8 mouse cellular contexts compared by ENCODE assay signal in the genomic region with DNA sequence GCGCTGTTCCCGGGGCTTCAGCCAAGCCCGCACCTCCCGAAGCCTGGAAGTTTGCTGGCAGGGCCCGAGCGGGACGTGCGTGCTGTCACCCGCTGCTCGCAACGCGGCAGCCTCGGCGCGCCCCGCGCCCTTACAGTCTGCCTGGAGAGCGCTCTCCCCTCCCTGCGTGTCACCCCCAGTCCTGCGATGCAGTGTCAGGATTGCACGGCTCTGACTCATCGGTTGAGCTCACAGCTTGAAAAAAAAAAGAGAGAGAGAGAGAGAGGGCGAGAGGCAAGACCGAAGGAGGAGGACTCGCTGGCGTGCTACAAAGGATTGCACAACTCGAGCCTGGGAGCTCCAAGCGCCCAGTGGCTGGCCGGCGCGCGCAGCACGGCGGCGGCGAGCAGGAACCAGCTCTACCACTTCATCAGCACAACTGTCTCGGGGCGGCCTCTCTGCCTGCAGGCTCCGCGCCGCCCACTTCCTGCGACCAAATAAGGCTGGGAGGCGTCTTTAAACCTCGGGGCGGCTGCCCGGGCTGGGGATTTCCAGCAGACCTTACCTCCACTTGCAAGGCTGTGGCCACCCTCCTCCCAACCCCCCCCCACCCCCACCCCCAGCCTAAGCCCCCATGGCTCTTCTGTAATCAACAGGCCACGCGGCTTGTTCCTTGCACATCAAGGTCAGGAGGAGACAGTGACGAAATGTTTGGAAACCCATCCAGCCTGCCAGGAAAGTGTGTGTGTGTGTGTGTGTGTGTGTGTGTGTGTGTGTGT. TPM values are rescaled to one million over a fixed set of nuclear protein-coding genes. Genes with fewer than 3 reads are reported as not detected.
DNase-seq lines count a peak whose midpoint lies in the region; ATAC-seq and TF ChIP-seq lines count a peak whose summit lies in the region.

No protein-coding gene starts in this region.

- POLR2A ChIA-PET in Patski (lab: Charles Lee): interaction anchor here (0.6 to 1.7 kb wide), 5 partner anchors 14 to 23 kb away, joined by 3 to 8 read pairs (median 6); no protein-coding TSS in a partner anchor

- CTCF ChIA-PET in Patski (lab: Charles Lee): interaction anchor here (0.8 kb wide), 1 partner anchor 10 kb away, joined by 3 read pairs; no protein-coding TSS in a partner anchor

- peak overlapping the region; percentile 96 for H3K27ac ChIP-seq in hindbrain, embryonic 12.5 days

- no peak for DNase-seq in Patski (ENCODE audit: low read depth, low spot score)
- DNase-seq in cerebellum, postnatal 14 days: peak; percentile 86
- peak; percentile 88 to 91 for DNase-seq in frontal cortex, postnatal 10 days (ENCODE audit: low spot score in 2 of 2)
- peak; percentile 71 to 81 for DNase-seq in layer of hippocampus, postnatal 25 days (ENCODE audit: extremely low spot score in 1 of 2, low spot score in 1 of 2)
- DNase-seq in lung, postnatal 14 days: peak; percentile 94
- peak; percentile 92 for DNase-seq in ovary, postnatal 36 days (ENCODE audit: low spot score)
- peak; percentile 94 for DNase-seq in thymus, postnatal 14 days

- ATAC-seq in Patski: peak; percentile 77
- ATAC-seq in hindbrain, embryonic 12.5 days (ENCODE audit: low FRiP score): peak; percentile 72

- under 1% methylated on average over 48 of the region's 49 CpGs for WGBS in hindbrain, embryonic 12.5 days

- peaks cover 69% of the 10 kb centered on the region for H3K4me1 ChIP-seq in hindbrain, embryonic 12.5 days

- peak overlapping the region; percentile 82 for H3K4me3 ChIP-seq in hindbrain, embryonic 12.5 days

- peak overlapping the region; percentile 91 for H3K4me2 ChIP-seq in hindbrain, embryonic 12.5 days (replicated peaks)

- in situ Hi-C loops in Patski (cut with MboI; ENCODE audit: low pct_unique_long_range_greater_than_20kb): no loop called here

- H3K9me3 ChIP-seq in hindbrain, embryonic 12.5 days (replicated peaks): no peaks in the 10 kb centered on the region

- H3K36me3 ChIP-seq in hindbrain, embryonic 12.5 days: no peaks in the 10 kb centered on the region

- no peaks in the 10 kb centered on the region for H3K27me3 ChIP-seq in Patski
- no peaks in the 10 kb centered on the region for H3K27me3 ChIP-seq in hindbrain, embryonic 12.5 days

- no peak for TF ChIP-seq CTCF in Patski (IDR thresholded peaks at IDR 0.05)

- peak overlapping the region; percentile 91 for H3K9ac ChIP-seq in hindbrain, embryonic 12.5 days

RNA-seq across cellular contexts. Expression of a gene that starts 24.9 kb away (rescaled TPM):
- polyA plus RNA-seq in Patski (2021): 16.0 TPM
- polyA plus RNA-seq in hindbrain, embryonic 12.5 days (2016; fragmentation: Nextera tagmentation; extraction: Ambion mirVana): 7.2 and 8.0 TPM in 2 replicates
- 10 to 100 TPM; 21.0 to 21.7 TPM for total RNA-seq in layer of hippocampus, postnatal 25 days (2021)

RNA-seq across cellular contexts. Expression of a gene that starts 45.5 kb away (rescaled TPM):
- 1.2 TPM for polyA plus RNA-seq in Patski (2021)
- polyA plus RNA-seq in hindbrain, embryonic 12.5 days (2016; fragmentation: Nextera tagmentation; extraction: Ambion mirVana): 3.8 and 4.2 TPM in 2 replicates
- total RNA-seq in layer of hippocampus, postnatal 25 days (2021): 1 to 10 TPM; 3.8 to 4.5 TPM
